Mouse (Mus musculus): ENCODE data around the gene Klhl5. TPM values are rescaled to one million over a fixed set of nuclear protein-coding genes. Genes with fewer than 3 reads are reported as not detected.

Klhl5 gene
- total RNA-seq (2023), result 10 to 100 TPM; 13.2 to 14.0 TPM

DNA sequence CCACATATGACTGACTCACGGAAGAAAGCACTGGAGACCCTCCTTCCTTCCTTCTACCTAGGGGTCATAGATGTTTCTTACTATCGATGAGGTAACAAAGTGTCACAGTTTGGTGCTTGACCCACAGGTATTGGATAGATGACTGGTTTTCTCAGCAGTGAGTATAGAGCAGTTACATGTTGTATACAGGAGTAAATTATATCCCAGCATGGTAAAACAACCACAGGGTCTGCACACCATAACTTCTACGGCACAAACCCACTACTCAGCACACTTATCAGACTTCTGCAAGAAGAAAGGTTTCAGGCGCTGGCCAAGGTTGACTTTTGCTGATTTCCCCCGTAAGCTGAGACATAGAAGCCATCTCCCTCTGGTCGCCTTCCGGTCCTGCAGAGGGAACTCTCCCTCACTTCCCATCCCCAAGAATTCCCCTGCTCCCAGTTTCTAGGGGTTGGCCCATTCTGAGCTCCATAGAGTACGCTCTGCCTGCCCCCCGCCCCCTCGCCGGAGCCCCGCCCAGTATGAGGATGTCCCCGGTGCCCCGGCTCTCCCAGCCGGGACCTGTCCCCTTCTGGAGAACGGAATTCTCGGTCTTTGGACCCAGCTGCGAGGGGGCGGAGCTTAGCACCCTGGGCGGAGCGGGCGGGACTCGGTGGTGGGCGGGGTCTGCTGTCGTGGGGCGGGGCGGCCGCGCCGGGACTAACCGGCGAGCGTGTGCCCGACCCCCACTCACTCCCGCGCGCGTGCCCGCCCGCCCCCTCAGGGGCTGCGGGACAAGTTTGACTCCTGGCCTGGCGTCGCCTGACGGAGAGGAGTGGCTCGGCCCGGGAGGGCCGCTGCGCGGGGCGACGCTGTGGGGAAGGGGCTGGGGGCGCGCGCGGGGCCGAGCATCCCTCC, at the start of gene Klhl5:
TSS of gene Klhl5 (plus strand) at position 664 of the 897 bp plus-strand sequence.

GRCm38 (mm10) chr5:65091921-65092320, 15.4 kb upstream of the Klhl5 start, which contains the start of gene Tmem156:
Gene Tmem156 (minus strand): TSS chr5:65092132.

DNA sequence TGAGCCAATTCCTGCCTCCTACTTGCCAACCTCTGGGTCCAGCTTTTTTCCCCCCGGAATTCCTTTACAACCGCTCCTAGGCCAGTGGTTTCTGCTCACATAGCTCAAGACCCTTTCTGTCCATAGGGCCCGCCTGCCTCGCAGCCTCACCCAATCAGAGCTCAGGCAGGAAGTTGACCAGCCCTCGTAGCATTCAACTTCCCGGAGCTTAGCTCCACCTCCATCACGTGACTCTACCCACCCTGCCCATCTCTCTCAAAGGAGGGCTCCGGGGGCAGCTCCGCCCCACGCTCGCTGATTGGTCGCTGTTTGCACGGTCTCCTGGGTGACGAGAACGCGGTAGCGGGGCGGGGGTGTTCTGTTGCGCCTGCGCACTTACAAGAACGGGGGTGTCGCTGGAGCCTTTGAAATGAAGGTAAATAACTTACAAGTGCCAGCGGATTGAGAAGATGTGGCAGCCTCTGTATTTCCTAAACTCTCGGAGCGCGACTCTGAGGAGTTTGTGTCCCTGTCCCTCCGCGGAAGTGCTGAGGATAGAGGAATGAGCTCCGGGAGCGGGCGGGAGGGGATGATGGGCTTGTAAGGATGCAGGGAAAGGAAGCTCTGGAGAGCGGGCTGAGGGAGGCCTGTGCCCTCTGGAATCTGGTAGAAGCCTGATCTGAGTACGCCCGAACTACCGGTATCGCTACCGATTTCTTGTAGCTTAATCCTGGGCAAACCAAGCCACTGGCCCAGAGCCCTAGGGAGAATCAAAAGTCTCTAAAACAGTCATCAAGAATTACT, 92.2 kb downstream of the Klhl5 start, which contains the start of gene Wdr19:
TSS of gene Wdr19 (plus strand) at position 351 of the 783 bp plus-strand sequence.

Other genes starting within 250 kb of the Klhl5 start
- gene Tlr1, start 174.0 kb upstream of the Klhl5 start, total RNA-seq (2023), result 10 to 100 TPM; 37.8 to 47.5 TPM
- 1 to 10 TPM; 6.6 to 8.3 TPM for gene Tlr6, start 147.4 kb upstream of the Klhl5 start, total RNA-seq (2023)
- gene Fam114a1, start 137.5 kb upstream of the Klhl5 start, total RNA-seq (2023), result 1 to 10 TPM in 1 of 2 experiments, under 1 TPM in 1; 0.80 to 2.2 TPM
- gene Tmem156, start 15.4 kb upstream of the Klhl5 start, total RNA-seq (2023), result 10 to 100 TPM; 22.8 to 25.8 TPM
- 1 to 10 TPM; 3.1 to 3.7 TPM for gene Wdr19, start 92.2 kb downstream of the Klhl5 start, total RNA-seq (2023)
- gene Rfc1, start 228.1 kb downstream of the Klhl5 start, total RNA-seq (2023), result 10 to 100 TPM; 46.7 to 53.5 TPM
- gene Klb, start 240.8 kb downstream of the Klhl5 start, total RNA-seq (2023), result not detected